Mouse (Mus musculus) bone marrow, adult 2 months (tissue): ENCODE data around the gene Fgf14. TPM values are rescaled to one million over a fixed set of nuclear protein-coding genes. Genes with fewer than 3 reads are reported as not detected.

Experiments used
- H3K27ac ChIP-seq: fragments of 200-500 bp; 2 replicates; pipeline ENCODE4 v1.5.1; 2012; ENCODE audit warnings: low read depth, mild to moderate bottlenecking, control low read depth, inconsistent platforms, low read length; ENCODE audit not compliant: control insufficient read depth, poor library complexity, insufficient read depth
- H3K4me1 ChIP-seq: fragments of 200-500 bp; 2 replicates; pipeline ENCODE4 v1.6.1; 2011; ENCODE audit warnings: low read length; ENCODE audit not compliant: control insufficient read depth, insufficient read depth
- H3K4me3 ChIP-seq: fragments of 200-500 bp; replicated peaks from 2 replicates; pipeline ENCODE3; 2011; ENCODE audit warnings: mild to moderate bottlenecking, low read depth, low read length, control low read depth; ENCODE audit not compliant: control insufficient read depth
- CTCF ChIP-seq: fragments of 200-500 bp; IDR thresholded peaks from 2 replicates; pipeline ENCODE4 v1.5.1; 2011; ENCODE audit warnings: low read length, control low read depth; ENCODE audit not compliant: control insufficient read depth, insufficient read depth
- POLR2A ChIP-seq: fragments of 200-500 bp; IDR thresholded peaks from 2 replicates; pipeline ENCODE4 v1.6.1; 2011; ENCODE audit warnings: low read depth, mild to moderate bottlenecking, control low read depth, low read length, borderline replicate concordance; ENCODE audit not compliant: control insufficient read depth
- WGBS: fragments of 180-500 bp; shearing (Covaris S2); methylation state at CpG from one replicate; pipeline ENCODE4 v1.1.7; 2018; 5-methylcytosine and 5-hydroxymethylcytosine counted together
- polyA plus RNA-seq: library from polyadenylated mRNA; stranded (reverse); fragments of >200 nt; gene quantifications from 2 replicates; pipeline ENCODE4 v1.2.4, GENCODE M21; 2011; ENCODE audit warnings: low replicate concordance; ENCODE audit not compliant: missing spikeins, insufficient read depth, insufficient read length

Fgf14 gene
- polyA plus RNA-seq: not detected in 2 replicates

DNA sequence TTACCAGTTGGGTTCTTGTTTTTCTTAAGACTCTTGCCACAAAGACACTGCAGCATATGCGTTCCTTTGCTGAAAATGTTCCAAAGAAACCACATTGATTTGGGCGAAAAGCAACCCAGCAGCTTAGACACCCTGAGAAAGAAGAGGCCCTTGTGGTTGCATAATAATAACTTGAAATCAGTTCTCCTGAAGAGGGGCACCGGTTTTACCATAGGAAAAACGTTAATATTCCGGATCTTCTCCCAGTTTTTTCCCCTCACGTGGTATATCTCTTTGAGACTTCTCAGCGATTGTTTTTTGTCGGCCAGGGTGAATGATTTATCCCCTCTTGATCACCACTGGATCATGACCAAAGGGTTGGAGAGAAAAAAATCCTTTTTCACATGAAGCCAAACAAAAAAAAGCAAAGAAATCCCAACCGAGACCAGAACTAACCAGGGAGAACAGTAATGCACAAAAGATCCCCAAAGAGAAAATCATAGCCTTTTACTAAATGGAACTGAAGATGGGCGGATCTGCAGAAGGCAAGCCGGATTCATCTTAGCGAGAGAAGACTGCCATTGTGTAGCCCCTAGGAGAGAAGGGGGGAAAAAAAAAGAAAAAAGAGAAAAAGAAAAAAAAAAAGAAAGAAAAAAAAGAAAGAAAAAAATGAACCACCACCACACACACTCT lies at the start of gene Fgf14:
Gene Fgf14 (minus strand): TSS at position 622 of the 672 bp plus-strand sequence.
- TF ChIP-seq CTCF: no peak
- no peak for TF ChIP-seq POLR2A
- Histone ChIP-seq H3K27ac (no peak within 1 kb of the TSS), H3K4me3 (no peak within 1 kb of the TSS), H3K4me1 (no peaks in the 10 kb centered on the region)
- WGBS: 31% methylated on average over 12 of the region's 12 CpGs

DNA sequence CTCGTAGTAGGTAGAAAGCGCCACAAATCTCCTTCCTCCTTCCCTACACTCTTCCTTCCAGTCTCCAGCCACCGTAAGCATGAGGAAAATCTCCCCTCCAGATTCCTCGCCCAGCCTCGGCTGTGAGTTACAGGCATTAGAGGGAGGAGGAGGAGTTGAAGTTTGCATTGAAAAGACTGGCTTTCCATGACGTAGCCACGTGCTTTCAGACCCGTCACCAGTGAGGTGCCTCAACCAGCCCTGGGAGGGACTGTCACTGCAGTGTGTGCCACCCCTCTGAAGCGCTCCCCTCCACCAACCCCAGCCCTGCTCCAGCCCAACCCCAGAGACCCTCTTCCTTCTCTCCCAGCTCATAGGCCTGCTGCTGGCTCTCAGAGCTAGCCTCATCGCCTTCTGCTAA lies 452 bp upstream of the Fgf14 start:
- TF ChIP-seq CTCF (no peak), POLR2A (no peak)
- H3K4me3 ChIP-seq: no peak overlapping the region
- 5% methylated on average over 10 of the region's 10 CpGs for WGBS
- no peaks in the 10 kb centered on the region for H3K4me1 ChIP-seq
- H3K27ac ChIP-seq: no peak overlapping the region

DNA sequence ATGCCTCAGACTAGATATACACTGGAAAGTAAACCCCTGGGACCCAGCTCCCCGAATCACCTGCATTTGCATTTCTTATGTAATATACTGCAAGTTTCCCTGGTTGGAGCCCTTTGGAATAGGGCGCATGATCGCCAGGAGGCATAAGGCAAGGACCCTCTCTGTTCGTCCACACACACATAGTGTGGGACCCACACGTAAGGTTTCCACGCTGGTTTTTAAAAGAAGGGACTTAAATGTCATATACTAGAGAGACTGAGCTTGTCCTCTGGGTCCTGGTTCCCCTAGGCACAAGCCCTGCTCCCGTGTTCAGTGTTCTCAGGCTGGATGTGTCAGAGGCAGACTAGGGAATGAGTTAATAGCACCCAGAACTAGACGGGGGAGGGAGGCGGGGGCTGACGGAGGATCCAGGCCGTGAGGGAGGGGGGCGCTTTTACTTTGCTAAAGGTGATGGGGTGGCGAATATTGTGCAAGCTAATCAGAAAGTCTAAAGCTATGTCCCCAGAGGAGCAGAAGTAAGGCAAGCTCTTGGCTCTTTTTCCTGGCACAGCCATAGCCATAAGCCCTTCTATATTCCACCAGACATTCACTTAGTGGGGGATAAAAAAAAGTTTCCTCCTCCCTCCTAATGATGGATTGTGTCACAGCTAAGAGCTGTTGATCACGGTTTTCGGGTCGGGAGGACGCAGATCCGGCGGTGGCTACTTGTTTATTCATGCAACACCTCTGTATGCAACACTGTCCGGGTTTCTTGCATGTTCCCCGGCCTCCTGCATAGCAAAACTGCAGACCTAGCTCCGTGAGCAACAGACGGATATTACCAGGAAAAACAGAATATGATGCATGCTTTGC lies 1.0 kb downstream of the Fgf14 start:
- Histone ChIP-seq H3K4me3 (no peak overlapping the region), H3K27ac (no peak overlapping the region), H3K4me1 (no peaks in the 10 kb centered on the region)
- no peak for TF ChIP-seq CTCF
- TF ChIP-seq POLR2A: no peak
- 23% methylated on average over 23 of the region's 23 CpGs for WGBS

DNA sequence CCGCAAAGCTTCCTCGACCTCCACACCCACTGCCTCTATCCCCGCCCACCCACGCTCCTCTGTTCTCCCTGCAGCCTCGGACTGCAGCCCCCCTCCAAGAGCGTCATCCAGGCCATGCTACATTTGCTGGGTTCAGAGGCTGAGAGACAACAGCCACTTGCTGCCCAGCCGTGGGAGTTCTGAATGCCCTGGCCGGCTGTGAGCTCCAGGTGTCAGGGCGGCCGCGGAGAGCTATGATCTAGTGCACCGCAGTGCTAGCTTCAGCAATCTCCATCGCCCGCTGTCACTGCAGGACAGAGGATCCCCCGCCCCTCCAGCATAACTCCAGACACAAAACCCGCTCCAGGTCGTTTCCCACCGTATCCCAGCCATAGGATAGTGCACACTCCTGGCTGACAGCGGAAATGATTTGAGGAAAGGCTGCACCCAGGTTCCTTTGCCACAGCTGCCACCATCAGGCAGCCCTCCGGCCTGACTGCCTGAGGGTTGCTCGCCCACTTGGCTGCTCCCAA lies 1.7 kb downstream of the Fgf14 start:
- H3K27ac ChIP-seq: no peak overlapping the region
- H3K4me1 ChIP-seq: no peaks in the 10 kb centered on the region
- no peak for TF ChIP-seq CTCF
- no peak for TF ChIP-seq POLR2A
- no peak overlapping the region for H3K4me3 ChIP-seq
- 8% methylated on average over 21 of the region's 21 CpGs for WGBS

DNA sequence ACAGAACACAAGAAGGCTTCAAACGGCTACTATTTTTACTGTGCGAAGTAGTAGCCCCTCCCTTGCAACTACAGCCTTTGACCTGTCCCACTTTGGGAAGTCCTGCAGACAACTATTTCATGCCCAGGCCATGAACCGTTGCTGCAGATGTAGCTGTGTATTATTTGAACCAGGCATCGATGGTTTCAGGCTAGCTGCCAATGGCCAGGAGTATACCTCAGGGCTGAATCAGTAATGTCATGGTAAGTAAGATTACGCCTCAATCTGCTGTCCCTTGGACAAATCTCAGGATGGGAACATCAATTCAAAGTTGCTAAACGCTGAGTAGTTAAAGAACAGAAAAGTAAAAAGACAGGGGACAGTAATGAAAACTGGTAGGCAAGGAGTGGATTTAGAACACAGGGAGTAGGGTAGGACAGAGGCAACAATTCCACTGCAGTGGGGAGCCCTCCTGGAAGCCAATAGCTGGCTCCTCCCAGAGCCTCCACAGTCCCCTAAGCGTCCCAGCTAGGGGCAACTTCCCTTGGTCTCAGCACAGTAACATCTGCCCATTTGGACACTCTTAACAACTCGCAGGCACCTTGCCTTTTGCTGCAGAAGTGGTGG lies 2.3 kb downstream of the Fgf14 start:
- no peak overlapping the region for H3K4me3 ChIP-seq
- WGBS: 45% methylated on average over 8 of the region's 8 CpGs
- no peaks in the 10 kb centered on the region for H3K4me1 ChIP-seq
- TF ChIP-seq CTCF (no peak), POLR2A (no peak)
- no peak overlapping the region for H3K27ac ChIP-seq

DNA sequence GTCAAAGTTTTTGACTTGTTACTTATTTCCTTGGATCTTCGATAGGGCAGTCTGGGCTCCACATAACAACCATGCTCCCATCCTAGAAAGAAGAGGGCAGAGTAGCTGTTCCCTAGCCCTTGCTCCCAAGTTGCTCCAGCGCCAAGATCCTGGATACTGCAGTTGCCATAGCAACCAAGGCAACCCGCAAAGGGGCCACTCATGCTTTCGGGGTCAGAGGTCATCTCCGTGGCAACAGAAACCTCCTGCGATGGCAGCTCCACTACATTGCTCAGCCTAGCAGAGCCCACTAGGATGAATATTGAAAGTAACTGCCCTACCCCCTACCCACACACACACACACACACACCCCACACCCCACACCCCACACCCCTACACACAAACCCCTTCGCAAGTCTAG lies 7.2 kb downstream of the Fgf14 start:
- 44% methylated on average over 7 of the region's 7 CpGs for WGBS
- Histone ChIP-seq H3K27ac (no peak overlapping the region), H3K4me3 (no peak overlapping the region), H3K4me1 (no peaks in the 10 kb centered on the region)
- TF ChIP-seq CTCF: no peak
- TF ChIP-seq POLR2A: no peak

DNA sequence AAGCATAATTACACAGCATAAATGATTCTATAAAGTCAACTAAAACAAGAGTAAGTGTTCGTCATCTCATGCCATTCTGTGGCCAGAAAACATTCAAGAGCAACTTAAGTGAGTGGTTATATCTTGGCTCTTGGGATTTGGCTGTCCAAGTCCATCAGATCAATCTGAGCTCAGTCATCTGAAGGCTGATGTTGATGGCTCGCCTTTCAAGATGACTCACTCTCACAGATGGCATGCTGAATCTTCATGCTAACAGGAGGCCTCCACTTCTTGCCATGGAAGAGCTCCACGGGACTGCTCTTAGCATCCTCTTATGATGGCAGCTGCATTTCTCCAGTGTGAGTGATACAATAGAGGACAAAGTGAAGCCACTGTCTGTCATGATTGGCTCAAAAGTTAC lies 34.1 kb downstream of the Fgf14 start:
- WGBS: 45% methylated on average over 3 of the region's 3 CpGs
- H3K4me3 ChIP-seq: no peak overlapping the region
- no peaks in the 10 kb centered on the region for H3K4me1 ChIP-seq
- no peak for TF ChIP-seq POLR2A
- TF ChIP-seq CTCF: no peak
- H3K27ac ChIP-seq: no peak overlapping the region

DNA sequence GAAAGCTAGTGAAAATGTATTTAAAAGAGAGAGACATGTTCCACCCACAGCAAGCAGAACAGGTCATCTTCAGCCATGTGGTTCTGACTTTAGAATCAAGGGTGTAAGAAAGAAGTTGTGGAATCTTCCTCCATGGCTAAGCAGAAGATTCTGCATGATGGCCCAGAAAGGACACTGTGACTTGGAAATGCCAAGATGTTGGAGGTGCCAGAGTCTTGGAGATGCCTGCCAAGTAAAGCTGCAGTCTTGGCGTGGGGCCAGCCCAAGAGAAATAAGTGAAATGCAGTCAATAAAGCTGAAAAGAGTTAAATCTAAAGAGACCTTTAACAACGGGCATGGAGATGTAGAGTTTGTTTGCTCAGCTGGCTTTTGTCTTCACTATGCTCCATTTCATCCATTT lies 42.0 kb downstream of the Fgf14 start:
- TF ChIP-seq CTCF: no peak
- no peak for TF ChIP-seq POLR2A
- 52% methylated on average over 2 of the region's 2 CpGs for WGBS
- no peak overlapping the region for H3K27ac ChIP-seq
- no peaks in the 10 kb centered on the region for H3K4me1 ChIP-seq
- no peak overlapping the region for H3K4me3 ChIP-seq
